Mouse (Mus musculus): ENCODE results near the gene Cacna1d. TPM values are rescaled to one million over a fixed set of nuclear protein-coding genes. Genes with fewer than 3 reads are reported as not detected.

Cacna1d gene
- polyA plus RNA-seq, 1 experiment from 2014 or later: 10.5 TPM

- Histone ChIP-seq H3K4me2 (no peak overlapping the region), H3K36me3 (ENCODE audit: insufficient read depth) (no peaks in the 10 kb centered on the region), H3K9ac (no peak overlapping the region), H3K4me3 (ENCODE audit: low read depth, low read length) (no peak overlapping the region), H3K27ac (ENCODE audit: low read depth) (no peak overlapping the region), H3K27me3 (ENCODE audit: insufficient read depth, low read length) (no peaks in the 10 kb centered on the region), H3K9me3 (ENCODE audit: low read depth, low read length) (no peaks in the 10 kb centered on the region), H3K4me1 (ENCODE audit: insufficient read depth) (no peaks in the 10 kb centered on the region)
- DNase-seq (peak; percentile 9), ATAC-seq (ENCODE audit: insufficient read depth) (no peak)
- peak; percentile 40; the same call in 1 of the 2 replicates for TF ChIP-seq CTCF (IDR thresholded peaks at IDR 0.05; ENCODE audit: low read depth)
- WGBS: 43% methylated on average over 3 of the region's 3 CpGs
Measured at GRCm38 (mm10) chr14:30133684-30134083, 357.6 kb downstream of the Cacna1d start.

GRCm38 (mm10) chr14:30131256-30131655 is 360.0 kb downstream of the Cacna1d start:
- Histone ChIP-seq H3K27me3 (ENCODE audit: insufficient read depth, low read length) (no peaks in the 10 kb centered on the region), H3K36me3 (ENCODE audit: insufficient read depth) (no peaks in the 10 kb centered on the region), H3K9ac (no peak overlapping the region), H3K27ac (ENCODE audit: low read depth) (no peak overlapping the region), H3K4me1 (ENCODE audit: insufficient read depth) (no peaks in the 10 kb centered on the region), H3K4me3 (ENCODE audit: low read depth, low read length) (no peak overlapping the region), H3K9me3 (ENCODE audit: low read depth, low read length) (no peaks in the 10 kb centered on the region), H3K4me2 (no peak overlapping the region)
- TF ChIP-seq CTCF (IDR thresholded peaks at IDR 0.05; ENCODE audit: low read depth): no peak
- DNase-seq (no peak), ATAC-seq (ENCODE audit: insufficient read depth) (no peak)
- WGBS: 31% methylated on average over 3 of the region's 3 CpGs

- Histone ChIP-seq H3K4me2 (no peak overlapping the region), H3K9ac (no peak overlapping the region), H3K4me1 (ENCODE audit: insufficient read depth) (no peaks in the 10 kb centered on the region), H3K27me3 (ENCODE audit: insufficient read depth, low read length) (no peaks in the 10 kb centered on the region), H3K36me3 (ENCODE audit: insufficient read depth) (no peaks in the 10 kb centered on the region), H3K9me3 (ENCODE audit: low read depth, low read length) (no peaks in the 10 kb centered on the region), H3K4me3 (ENCODE audit: low read depth, low read length) (no peak overlapping the region), H3K27ac (ENCODE audit: low read depth) (no peak overlapping the region)
- DNase-seq: no peak
- WGBS: 90% methylated on average over 9 of the region's 9 CpGs
- ATAC-seq (ENCODE audit: insufficient read depth): no peak
- TF ChIP-seq CTCF (IDR thresholded peaks at IDR 0.05; ENCODE audit: low read depth): no peak
Measured at GRCm38 (mm10) chr14:30130092-30130491, 361.2 kb downstream of the Cacna1d start.

- peak; percentile 49 for DNase-seq
- WGBS: 35% methylated on average over 9 of the region's 9 CpGs
Measured at GRCm38 (mm10) chr14:30129378-30129777, 361.9 kb downstream of the Cacna1d start.

GRCm38 (mm10) chr14:30124951-30125690 is 366.1 kb downstream of the Cacna1d start:
- Histone ChIP-seq H3K27me3 (ENCODE audit: insufficient read depth, low read length) (no peaks in the 10 kb centered on the region), H3K9ac (no peak overlapping the region), H3K4me3 (ENCODE audit: low read depth, low read length) (no peak overlapping the region), H3K4me2 (no peak overlapping the region), H3K4me1 (ENCODE audit: insufficient read depth) (no peaks in the 10 kb centered on the region), H3K36me3 (ENCODE audit: insufficient read depth) (0 out of 2 replicates have a peak, but pooled peaks cover 4% of the 10 kb centered on the region), H3K27ac (ENCODE audit: low read depth) (no peak overlapping the region), H3K9me3 (ENCODE audit: low read depth, low read length) (no peaks in the 10 kb centered on the region)
- 63% methylated on average over 20 of the region's 20 CpGs for WGBS
- no peak for TF ChIP-seq CTCF (IDR thresholded peaks at IDR 0.05; ENCODE audit: low read depth)
- DNase-seq (no peak), ATAC-seq (ENCODE audit: insufficient read depth) (no peak)

More at GRCm38 (mm10) chr14:30129378-30129777, 361.9 kb downstream of the Cacna1d start:
- ATAC-seq (ENCODE audit: insufficient read depth): no peak; the same call in 1 of the 2 replicates
- no peaks in the 10 kb centered on the region for H3K36me3 ChIP-seq (ENCODE audit: insufficient read depth)
- no peaks in the 10 kb centered on the region for H3K9me3 ChIP-seq (ENCODE audit: low read depth, low read length)
- no peak overlapping the region for H3K27ac ChIP-seq (ENCODE audit: low read depth)
- H3K4me3 ChIP-seq (ENCODE audit: low read depth, low read length): no peak overlapping the region
- H3K4me2 ChIP-seq: no peak overlapping the region
- H3K27me3 ChIP-seq (ENCODE audit: insufficient read depth, low read length): no peaks in the 10 kb centered on the region
- H3K9ac ChIP-seq: no peak overlapping the region
- peak; percentile 70 for TF ChIP-seq CTCF (IDR thresholded peaks at IDR 0.05; ENCODE audit: low read depth)
- no peaks in the 10 kb centered on the region for H3K4me1 ChIP-seq (ENCODE audit: insufficient read depth)

GRCm38 (mm10) chr14:30120023-30120422 is 371.2 kb downstream of the Cacna1d start:
- Histone ChIP-seq H3K9ac (no peak overlapping the region), H3K4me3 (ENCODE audit: low read depth, low read length) (no peak overlapping the region), H3K27me3 (ENCODE audit: insufficient read depth, low read length) (no peaks in the 10 kb centered on the region), H3K4me2 (no peak overlapping the region), H3K27ac (ENCODE audit: low read depth) (no peak overlapping the region), H3K4me1 (ENCODE audit: insufficient read depth) (no peaks in the 10 kb centered on the region), H3K36me3 (ENCODE audit: insufficient read depth) (peaks cover 4% of the 10 kb centered on the region; the same call in 1 of the 2 replicates), H3K9me3 (ENCODE audit: low read depth, low read length) (no peaks in the 10 kb centered on the region)
- WGBS: 41% methylated on average over 5 of the region's 5 CpGs
- TF ChIP-seq CTCF (IDR thresholded peaks at IDR 0.05; ENCODE audit: low read depth): no peak
- no peak for ATAC-seq (ENCODE audit: insufficient read depth)
- no peak for DNase-seq

- no peak overlapping the region for H3K4me2 ChIP-seq
- no peak for TF ChIP-seq CTCF (IDR thresholded peaks at IDR 0.05; ENCODE audit: low read depth)
- no peak overlapping the region for H3K27ac ChIP-seq (ENCODE audit: low read depth)
- H3K9me3 ChIP-seq (ENCODE audit: low read depth, low read length): no peaks in the 10 kb centered on the region
- no peaks in the 10 kb centered on the region for H3K27me3 ChIP-seq (ENCODE audit: insufficient read depth, low read length)
- no peak overlapping the region for H3K9ac ChIP-seq
- DNase-seq: no peak
- no peak overlapping the region for H3K4me3 ChIP-seq (ENCODE audit: low read depth, low read length)
- no peak for ATAC-seq (ENCODE audit: insufficient read depth)
- peaks cover 4% of the 10 kb centered on the region; the same call in 1 of the 2 replicates for H3K36me3 ChIP-seq (ENCODE audit: insufficient read depth)
- no peaks in the 10 kb centered on the region for H3K4me1 ChIP-seq (ENCODE audit: insufficient read depth)
- WGBS: 46% methylated on average over 9 of the region's 9 CpGs
Measured at GRCm38 (mm10) chr14:30113392-30114108, 377.7 kb downstream of the Cacna1d start.
